Mouse (Mus musculus) liver, embryonic 11.5 days (tissue): ENCODE measurements at regions not wholly inside any gene's neighbourhood (a gene's known extent, or its start where the extent isn't known, plus 50 kb on each side); places are given as distances from the start of the nearest gene placed in this dataset.

Experiments
- ATAC-seq: fragments of 200-750 bp; cut with Nextera tagmentation; replicated peaks from 2 replicates; pipeline ENCODE4 v1.8.0; 2017; ENCODE audit warnings: moderate number of reproducible peaks, mild to moderate bottlenecking, moderate TSS enrichment, moderate library complexity; ENCODE audit not compliant: low FRiP score
- DNase-seq: peaks from one replicate; pipeline ENCODE4 v3.0.0-alpha.2; 2017; ENCODE audit warnings: low spot score
- H3K27ac ChIP-seq: fragments of 300-500 bp; sonication (generic); 2 replicates; pipeline ENCODE4 v1.5.1; 2014; ENCODE audit warnings: mild to moderate bottlenecking, low read depth, low read length, control low read depth
- H3K27me3 ChIP-seq: fragments of 300-500 bp; sonication (generic); replicated peaks from 2 replicates; pipeline ENCODE4 v1.6.1; 2014; ENCODE audit warnings: low read length, mixed read lengths; ENCODE audit not compliant: control insufficient read depth, insufficient read depth
- H3K36me3 ChIP-seq: fragments of 300-500 bp; sonication (generic); 2 replicates; pipeline ENCODE4 v1.6.1; 2014; ENCODE audit warnings: mild to moderate bottlenecking, low read length, moderate library complexity, mixed read lengths; ENCODE audit not compliant: control insufficient read depth, insufficient read depth
- H3K4me1 ChIP-seq: fragments of 300-500 bp; sonication (generic); replicated peaks from 2 replicates; pipeline ENCODE4 v1.6.1; 2014; ENCODE audit warnings: low read length, mixed read lengths; ENCODE audit not compliant: control insufficient read depth, insufficient read depth
- H3K4me2 ChIP-seq: fragments of 300-500 bp; sonication (generic); 2 replicates; pipeline ENCODE4 v1.6.1; 2014; ENCODE audit warnings: mild to moderate bottlenecking, control low read depth, moderate library complexity
- H3K4me3 ChIP-seq: fragments of 300-500 bp; sonication (generic); 2 replicates; pipeline ENCODE4 v1.5.1; 2014; ENCODE audit warnings: low read depth, low read length, control low read depth
- H3K9ac ChIP-seq: fragments of 300-500 bp; sonication (generic); 2 replicates; pipeline ENCODE4 v1.6.1; 2014; ENCODE audit warnings: low read depth, low read length, control low read depth
- H3K9me3 ChIP-seq: fragments of 300-500 bp; sonication (generic); 2 replicates; pipeline ENCODE4 v1.6.1; 2016; ENCODE audit warnings: low read length, inconsistent platforms, mixed read lengths; ENCODE audit not compliant: control insufficient read depth
- WGBS: fragments of 180-500 bp; shearing (Covaris S2); extraction: QIAGEN DNeasy Blood & Tissue Kit; methylation state at CpG from one replicate; pipeline ENCODE4 v1.1.7; 2014; 5-methylcytosine and 5-hydroxymethylcytosine counted together

GRCm38 (mm10) chr13:107513274-107514146 lies 491.6 kb upstream of the Kif2a start:
- Histone ChIP-seq H3K27ac (no peak overlapping the region), H3K4me2 (no peak overlapping the region)
- WGBS, result 69% methylated on average over 6 of the region's 6 CpGs

DNA sequence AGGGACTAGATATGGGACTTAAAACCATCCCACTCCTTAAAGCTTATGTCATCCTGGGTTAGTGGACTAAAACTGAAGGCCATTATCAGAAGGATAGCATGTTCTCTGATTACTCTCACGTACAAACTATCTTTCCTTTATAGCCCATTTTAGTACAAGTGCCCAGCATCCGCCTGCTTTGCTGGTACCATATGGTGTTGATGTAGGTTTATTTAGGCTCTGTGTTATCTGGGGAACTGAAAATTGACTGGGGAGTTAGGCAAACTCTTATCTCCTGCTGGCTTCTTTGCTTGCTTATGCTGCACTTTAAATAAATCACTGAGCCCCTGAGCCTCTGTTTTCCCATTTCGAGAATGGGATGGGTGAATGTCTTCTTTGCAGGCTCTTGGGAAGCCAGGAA lies 485.4 kb upstream of the Kif2a start:
- H3K9ac ChIP-seq, result no peak overlapping the region
- no peak for DNase-seq
- H3K4me3 ChIP-seq, result no peak overlapping the region
- H3K4me1 ChIP-seq, result no peaks in the 10 kb centered on the region
- WGBS, result 36% methylated on average over 3 of the region's 3 CpGs
- H3K27me3 ChIP-seq, result no peaks in the 10 kb centered on the region
- ATAC-seq, result no peak
- no peaks in the 10 kb centered on the region for H3K36me3 ChIP-seq
- no peak overlapping the region for H3K4me2 ChIP-seq
- no peaks in the 10 kb centered on the region for H3K9me3 ChIP-seq
- H3K27ac ChIP-seq, result no peak overlapping the region

More at GRCm38 (mm10) chr13:107513274-107514146, 491.6 kb upstream of the Kif2a start:
- Histone ChIP-seq H3K9ac (no peak overlapping the region), H3K4me3 (no peak overlapping the region), H3K4me1 (no peaks in the 10 kb centered on the region), H3K27me3 (no peaks in the 10 kb centered on the region), H3K9me3 (no peaks in the 10 kb centered on the region), H3K36me3 (no peaks in the 10 kb centered on the region)
- ATAC-seq, result no peak
- no peak for DNase-seq

DNA sequence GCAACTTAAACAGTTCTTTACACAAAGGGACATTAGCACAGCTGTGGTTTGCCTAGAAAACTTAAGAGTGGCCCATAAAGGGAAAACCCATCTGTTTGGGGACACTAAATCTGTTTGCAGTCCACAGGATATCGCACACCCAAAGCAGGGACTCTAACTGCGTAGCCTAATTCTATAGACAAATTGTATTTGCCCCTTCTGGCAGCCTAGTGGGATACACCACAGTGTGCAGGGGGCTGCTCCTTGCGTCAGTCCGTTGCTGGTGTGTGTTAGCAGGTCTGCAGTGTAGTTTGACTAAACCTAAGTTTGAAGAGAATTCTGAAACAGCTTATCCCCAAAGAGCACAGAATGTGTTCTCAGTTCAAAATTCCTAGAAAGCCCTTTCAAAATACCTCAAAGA lies 484.9 kb upstream of the Kif2a start:
- H3K36me3 ChIP-seq, result no peaks in the 10 kb centered on the region
- DNase-seq (no peak), ATAC-seq (no peak)
- H3K4me2 ChIP-seq, result no peak overlapping the region
- no peak overlapping the region for H3K9ac ChIP-seq
- no peaks in the 10 kb centered on the region for H3K4me1 ChIP-seq
- no peak overlapping the region for H3K4me3 ChIP-seq
- no peaks in the 10 kb centered on the region for H3K9me3 ChIP-seq
- no peak overlapping the region for H3K27ac ChIP-seq
- H3K27me3 ChIP-seq, result no peaks in the 10 kb centered on the region
- WGBS, result 61% methylated on average over 4 of the region's 4 CpGs

GRCm38 (mm10) chr13:107505318-107505717 lies 483.4 kb upstream of the Kif2a start:
- no peaks in the 10 kb centered on the region for H3K9me3 ChIP-seq
- H3K4me3 ChIP-seq, result no peak overlapping the region
- no peaks in the 10 kb centered on the region for H3K4me1 ChIP-seq
- H3K9ac ChIP-seq, result no peak overlapping the region
- H3K27me3 ChIP-seq, result no peaks in the 10 kb centered on the region
- H3K27ac ChIP-seq, result no peak overlapping the region
- H3K4me2 ChIP-seq, result no peak overlapping the region
- DNase-seq (no peak), ATAC-seq (no peak)
- H3K36me3 ChIP-seq, result no peaks in the 10 kb centered on the region

GRCm38 (mm10) chr13:107502261-107502660 lies 480.3 kb upstream of the Kif2a start:
- H3K9ac ChIP-seq, result no peak overlapping the region
- no peaks in the 10 kb centered on the region for H3K36me3 ChIP-seq
- no peaks in the 10 kb centered on the region for H3K4me1 ChIP-seq
- no peak overlapping the region for H3K4me2 ChIP-seq
- H3K27ac ChIP-seq, result no peak overlapping the region
- 27% methylated on average over 7 of the region's 7 CpGs for WGBS
- DNase-seq, result no peak
- H3K9me3 ChIP-seq, result no peaks in the 10 kb centered on the region
- no peaks in the 10 kb centered on the region for H3K27me3 ChIP-seq
- ATAC-seq, result no peak
- H3K4me3 ChIP-seq, result no peak overlapping the region

GRCm38 (mm10) chr13:107500776-107501489 lies 479.0 kb upstream of the Kif2a start:
- Histone ChIP-seq H3K9ac (no peak overlapping the region), H3K36me3 (no peaks in the 10 kb centered on the region), H3K27me3 (no peaks in the 10 kb centered on the region), H3K4me1 (no peaks in the 10 kb centered on the region), H3K27ac (no peak overlapping the region), H3K4me2 (no peak overlapping the region), H3K9me3 (no peaks in the 10 kb centered on the region), H3K4me3 (no peak overlapping the region)
- ATAC-seq, result no peak
- WGBS, result 83% methylated on average over 12 of the region's 12 CpGs
- no peak for DNase-seq

- WGBS, result 69% methylated on average over 4 of the region's 4 CpGs
- Histone ChIP-seq H3K4me3 (no peak overlapping the region), H3K36me3 (no peaks in the 10 kb centered on the region), H3K27me3 (no peaks in the 10 kb centered on the region), H3K9ac (no peak overlapping the region), H3K4me2 (no peak overlapping the region), H3K4me1 (no peaks in the 10 kb centered on the region), H3K27ac (no peak overlapping the region), H3K9me3 (no peaks in the 10 kb centered on the region)
- no peak for DNase-seq
- ATAC-seq, result no peak
Measured at GRCm38 (mm10) chr13:107499296-107499695, 477.4 kb upstream of the Kif2a start.

DNA sequence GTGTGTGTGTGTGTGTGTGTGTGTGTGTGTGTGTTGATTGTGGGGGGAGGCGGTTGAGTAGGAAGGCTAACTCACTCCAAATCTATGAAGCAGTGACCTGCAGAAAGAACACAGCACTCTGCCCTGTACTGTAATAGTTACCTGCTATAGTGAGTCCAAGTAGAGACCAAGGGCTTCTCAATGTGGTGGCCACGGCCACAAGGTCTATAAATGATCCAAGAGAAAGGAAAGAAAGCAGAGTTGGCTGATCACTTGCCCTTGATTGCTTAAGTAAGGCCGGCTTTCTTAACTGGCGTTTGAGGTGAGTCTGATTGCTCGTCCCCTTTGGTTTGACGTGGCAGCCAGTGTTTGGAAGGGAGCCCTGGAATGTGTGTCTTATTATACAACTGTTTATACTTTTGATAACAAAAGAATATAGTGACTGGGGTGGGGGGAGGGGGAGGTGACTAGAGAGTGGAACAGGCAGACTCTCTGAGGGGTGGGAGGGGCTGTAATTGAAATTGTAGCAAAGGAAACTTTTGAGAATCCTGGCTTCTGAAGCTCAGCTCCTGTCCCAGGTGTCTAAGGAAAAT lies 473.3 kb upstream of the Kif2a start:
- WGBS, result 57% methylated on average over 6 of the region's 6 CpGs

More for the DNA sequence above, 473.3 kb upstream of the Kif2a start:
- Histone ChIP-seq H3K27me3 (no peaks in the 10 kb centered on the region), H3K4me1 (no peaks in the 10 kb centered on the region), H3K27ac (no peak overlapping the region), H3K4me2 (no peak overlapping the region), H3K9me3 (no peaks in the 10 kb centered on the region), H3K36me3 (no peaks in the 10 kb centered on the region), H3K4me3 (no peak overlapping the region), H3K9ac (no peak overlapping the region)
- DNase-seq (no peak), ATAC-seq (no peak)
